Mouse (Mus musculus) liver, embryonic 14.5 days (tissue): Measurements from ENCODE around the gene Fcho1. TPM values are rescaled to one million over a fixed set of nuclear protein-coding genes. Genes with fewer than 3 reads are reported as not detected.
"Not testable (repeated sequence)": the region's sequence is repeated elsewhere in the genome, so short reads cannot be mapped to it uniquely, and the experiment has no call there.

Experiments
- ATAC-seq: fragments of 200-750 bp; cut with Nextera tagmentation; 2 replicates; pipeline ENCODE4 v1.8.0; 2017; ENCODE audit warnings: moderate number of reproducible peaks, mild to moderate bottlenecking, moderate library complexity; ENCODE audit not compliant: insufficient read depth
- DNase-seq, 3 experiments: peaks; one replicate each; pipeline ENCODE4 v3.0.0-alpha.2; 2012 to 2013; ENCODE audit warnings: low read depth in 3 of 3, low spot score in 3 of 3
- H3K27ac ChIP-seq: fragments of 300-500 bp; sonication (generic); 2 replicates; pipeline ENCODE4 v1.5.1; 2014; ENCODE audit warnings: moderate library complexity, mild to moderate bottlenecking, control low read depth, inconsistent platforms
- H3K27me3 ChIP-seq: fragments of 300-500 bp; sonication (generic); 2 replicates; pipeline ENCODE4 v1.6.1; 2014; ENCODE audit warnings: mild to moderate bottlenecking, low read length, moderate library complexity; ENCODE audit not compliant: control insufficient read depth, insufficient read depth
- H3K36me3 ChIP-seq: fragments of 300-500 bp; sonication (generic); replicated peaks from 2 replicates; pipeline ENCODE4 v1.6.1; 2014; ENCODE audit warnings: low read depth; ENCODE audit not compliant: control insufficient read depth, insufficient read depth
- H3K4me1 ChIP-seq, 2 experiments: fragments of 200-500 bp in 1 of 2; fragments of 300-500 bp in 1 of 2; sonication (generic) in 1 of 2; replicated peaks; 2 replicates each; pipeline ENCODE4 v1.6.1; 2012 to 2014; ENCODE audit warnings: antibody characterized with exemption in 1 of 2, inconsistent platforms in 1 of 2, low read length in 1 of 2; ENCODE audit not compliant: control insufficient read depth in 2 of 2, insufficient read depth in 2 of 2
- H3K4me2 ChIP-seq: fragments of 300-500 bp; sonication (generic); 2 replicates; pipeline ENCODE4 v1.6.1; 2014; ENCODE audit warnings: low read depth, mild to moderate bottlenecking, control low read depth, moderate library complexity
- H3K4me3 ChIP-seq, 2 experiments: fragments of 200-500 bp in 1 of 2; fragments of 300-500 bp in 1 of 2; sonication (generic) in 1 of 2; 2 replicates each; pipeline ENCODE4 v1.5.1; 2012 to 2014; ENCODE audit warnings: low read depth in 2 of 2, low read length in 2 of 2, mild to moderate bottlenecking in 2 of 2, control low read depth in 1 of 2, inconsistent platforms in 1 of 2, moderate library complexity in 1 of 2; ENCODE audit not compliant: insufficient read depth in 1 of 2
- H3K9ac ChIP-seq: fragments of 300-500 bp; sonication (generic); replicated peaks from 2 replicates; pipeline ENCODE4 v1.6.1; 2014; ENCODE audit warnings: mild to moderate bottlenecking, control low read depth, moderate library complexity
- H3K9me3 ChIP-seq: fragments of 300-500 bp; sonication (generic); 2 replicates; pipeline ENCODE4 v1.6.1; 2016; ENCODE audit warnings: low read length, mixed read lengths; ENCODE audit not compliant: control insufficient read depth
- CTCF ChIP-seq: IDR thresholded peaks from 2 replicates; pipeline ENCODE4 v1.5.1; 2016; ENCODE audit warnings: antibody characterized with exemption, low read depth, control low read depth
- EP300 ChIP-seq: IDR thresholded peaks from 2 replicates; pipeline ENCODE4 v1.6.1; 2016; ENCODE audit warnings: antibody characterized with exemption, low read depth
- WGBS: fragments of 180-500 bp; shearing (Covaris S2); extraction: QIAGEN DNeasy Blood & Tissue Kit; methylation state at CpG from one replicate; pipeline ENCODE4 v1.1.7; 2014; ENCODE audit not compliant: insufficient replicate concordance; 5-methylcytosine and 5-hydroxymethylcytosine counted together
- polyA plus RNA-seq, 2 experiments: library from polyadenylated mRNA; depleted of rRNA in 1 of 2; stranded (reverse) in 1 of 2; unstranded in 1 of 2; fragments of >200 nt; fragmentation: Nextera tagmentation in 1 of 2; extraction: Ambion mirVana in 1 of 2; gene quantifications; 2 replicates each; pipeline versions ENCODE4 v1.2.1 to v1.2.3; 2012 to 2014

Gene Fcho1
- polyA plus RNA-seq, 2 experiments = 14.7 to 24.6 TPM

DNA sequence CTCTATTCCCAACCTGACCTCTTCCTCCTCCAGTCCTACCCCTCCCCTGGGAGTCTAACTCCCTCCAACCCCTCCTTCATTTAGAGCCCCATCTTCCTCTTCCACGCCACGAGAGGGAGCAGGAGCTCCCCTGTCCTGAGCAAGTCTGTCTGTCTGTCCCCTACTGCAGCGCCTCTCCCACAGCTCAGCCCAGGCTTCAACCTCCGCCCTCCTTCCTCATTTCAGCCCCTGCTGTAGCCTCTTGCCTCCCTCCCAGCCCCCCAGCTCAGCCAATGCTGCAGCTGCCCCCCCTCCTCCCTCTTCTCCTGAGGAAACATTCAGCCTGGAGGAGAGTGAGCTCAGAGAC lies 23.5 kb downstream of the Fcho1 start:
- Histone ChIP-seq H3K9me3 (no peaks in the 10 kb centered on the region), H3K4me2 (peak overlapping the region; percentile 80), H3K27ac (no peak overlapping the region; the same call in 1 of the 2 replicates), H3K4me1 (peaks cover 24 to 35% of the 10 kb centered on the region in 2 experiments), H3K36me3 (no peaks in the 10 kb centered on the region), H3K27me3 (peaks cover 19% of the 10 kb centered on the region), H3K9ac (peak overlapping the region; percentile 79), H3K4me3 (peak overlapping the region; percentile 54 to 72; a peak in 3 of 4 replicates)
- DNase-seq (no peak), ATAC-seq (peak; percentile 24; the same call in 1 of the 2 replicates)
- 9% methylated on average over 4 of the region's 4 CpGs for WGBS
- TF ChIP-seq EP300 (no peak), CTCF (peak; percentile 75)

DNA sequence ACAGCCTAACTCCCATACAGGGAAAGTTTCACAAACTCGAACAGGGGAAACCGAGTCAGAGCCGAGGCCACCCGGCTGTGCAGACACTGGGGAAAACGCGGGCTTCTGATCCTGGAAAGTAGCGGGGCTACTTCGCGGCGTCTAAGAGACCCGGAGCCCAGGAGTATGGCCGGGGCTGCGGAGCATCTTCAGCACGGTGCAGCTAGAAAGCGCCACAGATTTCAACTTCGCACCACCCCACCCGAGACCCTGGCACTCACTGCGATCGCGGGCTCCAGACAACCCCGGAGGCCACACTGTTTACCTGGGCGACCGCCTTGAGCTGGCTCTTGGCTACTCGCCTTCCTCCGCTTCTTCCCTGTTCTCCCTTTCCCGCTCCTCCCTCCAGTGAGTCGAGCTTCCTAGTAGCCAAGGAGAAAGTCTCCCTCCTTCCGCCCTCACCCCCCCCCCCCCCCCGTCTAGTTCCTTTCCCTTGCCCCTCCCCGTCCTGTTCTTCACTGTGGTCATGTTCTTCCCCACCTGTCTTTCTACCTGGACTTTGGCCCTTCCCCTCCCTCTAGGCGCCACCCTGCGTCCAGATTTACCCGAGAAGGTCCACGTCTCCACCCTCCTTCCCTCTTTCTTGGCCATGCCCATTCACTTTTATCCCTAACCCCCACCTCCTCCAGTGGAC lies 24.0 kb downstream of the Fcho1 start, which contains the start of gene B3gnt3:
B3gnt3 (minus strand) TSS at position 376 of the 673 bp plus-strand sequence.
- WGBS = 13% methylated on average over 32 of the region's 34 CpGs

DNA sequence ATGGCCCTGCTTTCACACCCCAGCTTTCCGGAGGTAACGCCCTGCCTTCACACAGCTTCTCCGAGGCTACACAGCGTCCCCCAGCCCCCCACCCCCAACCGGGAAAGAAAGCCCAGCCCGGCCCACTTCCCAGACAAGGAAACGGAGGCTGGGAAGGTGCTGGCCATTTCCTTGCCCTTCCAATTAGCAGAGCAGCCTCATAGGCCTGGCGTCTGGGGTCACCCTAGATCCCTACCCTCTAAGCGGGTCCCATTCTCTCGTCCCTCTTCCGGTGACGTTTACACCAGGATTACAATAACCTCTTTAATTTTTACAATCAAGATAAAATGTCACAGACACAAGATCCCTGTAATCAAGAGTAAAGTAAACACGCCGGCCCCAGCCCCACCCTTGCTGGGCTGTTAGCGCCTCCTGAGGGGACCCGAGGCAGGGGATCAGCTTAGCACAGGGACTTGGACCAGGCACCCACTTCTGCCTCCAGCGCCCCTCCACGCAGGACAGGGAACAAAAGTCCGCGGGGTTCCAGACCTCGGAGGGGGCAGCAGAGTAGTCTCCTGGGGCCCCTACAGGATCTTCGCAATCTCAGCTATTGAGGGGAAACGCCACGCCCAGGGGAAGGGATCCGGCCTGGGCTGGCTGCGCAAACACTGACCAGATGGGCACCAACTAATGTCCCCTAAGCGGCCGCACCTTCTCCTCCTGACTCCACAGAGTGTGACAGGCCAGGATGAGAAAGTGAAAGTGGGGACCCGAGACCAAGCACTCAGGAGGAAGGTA lies 24.8 kb downstream of the Fcho1 start:
- peaks cover 24 to 35% of the 10 kb centered on the region in 2 experiments for H3K4me1 ChIP-seq
- 13% methylated on average over 29 of the region's 29 CpGs for WGBS
- no peak for ATAC-seq
- no peak overlapping the region for H3K27ac ChIP-seq
- H3K4me2 ChIP-seq = peak overlapping the region; percentile 80
- H3K9me3 ChIP-seq = no peaks in the 10 kb centered on the region
- 0 out of 2 replicates have a peak overlapping the region, but pooled peaks have one; percentile 7 for H3K9ac ChIP-seq
- peak overlapping the region; percentile 37 to 54 for H3K4me3 ChIP-seq
- H3K36me3 ChIP-seq = no peaks in the 10 kb centered on the region
- DNase-seq = no peak
- TF ChIP-seq CTCF (no peak), EP300 (no peak)
- peaks cover 19% of the 10 kb centered on the region for H3K27me3 ChIP-seq

More for the DNA sequence above, 24.0 kb downstream of the Fcho1 start, which contains the start of gene B3gnt3:
- H3K4me3 ChIP-seq = peak within 1 kb of the TSS; percentile 54 to 72
- ATAC-seq = no peak
- H3K27ac ChIP-seq = peak within 1 kb of the TSS; percentile 91
- no peaks in the 10 kb centered on the region for H3K9me3 ChIP-seq
- no peak for DNase-seq
- no peak for TF ChIP-seq EP300
- no peaks in the 10 kb centered on the region for H3K36me3 ChIP-seq
- H3K4me1 ChIP-seq = peaks cover 24 to 35% of the 10 kb centered on the region in 2 experiments
- peak within 1 kb of the TSS; percentile 80 for H3K4me2 ChIP-seq
- peak within 1 kb of the TSS; percentile 79 for H3K9ac ChIP-seq
- peaks cover 19% of the 10 kb centered on the region for H3K27me3 ChIP-seq

DNA sequence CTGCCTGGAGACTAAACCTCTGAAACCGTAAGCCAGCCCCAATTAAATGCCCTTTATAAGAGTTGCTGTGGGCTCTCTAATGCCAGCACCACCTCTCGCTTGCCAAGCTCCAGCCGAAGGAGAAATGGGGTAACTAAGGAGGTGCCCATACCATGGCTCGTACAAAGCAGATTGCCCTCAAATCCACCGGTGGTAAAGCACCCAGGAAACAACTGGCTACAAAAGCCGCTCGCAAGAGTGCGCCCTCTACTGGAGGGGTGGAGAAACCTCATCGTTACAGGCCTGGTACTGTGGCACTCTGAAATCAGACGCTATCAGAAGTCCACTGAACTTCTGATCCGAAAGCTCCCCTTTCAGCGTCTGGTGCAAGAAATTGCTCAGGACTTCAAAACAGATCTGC lies 30.1 kb downstream of the Fcho1 start:
- TF ChIP-seq CTCF = peak; percentile 76
- not testable (repeated sequence) for ATAC-seq, H3K9me3 ChIP-seq, DNase-seq, H3K36me3 ChIP-seq, H3K4me2 ChIP-seq, H3K4me3 ChIP-seq, H3K4me1 ChIP-seq, H3K27ac ChIP-seq, H3K9ac ChIP-seq
- peaks cover 49% of the 10 kb centered on the region for H3K27me3 ChIP-seq
- 63% methylated on average over 12 of the region's 12 CpGs for WGBS
